Mouse (Mus musculus): Measurements from ENCODE around the gene Slc39a11. TPM values are rescaled to one million over a fixed set of nuclear protein-coding genes. Genes with fewer than 3 reads are reported as not detected.
A peak's percentile ranks its signal among the peaks of the same experiment; 100 is the strongest.

Gene Slc39a11
- polyA plus RNA-seq, 1 experiment from 2014 or later = 15.1 TPM

- no peak overlapping the region for H3K4me3 ChIP-seq (ENCODE audit: low read depth, low read length)
- DNase-seq (ENCODE audit: low spot score) (no peak), ATAC-seq (no peak)
- TF ChIP-seq CTCF (IDR thresholded peaks at IDR 0.05) (no peak), EP300 (IDR thresholded peaks at IDR 0.05) (no peak)
- 80% methylated on average over 10 of the region's 10 CpGs for WGBS
- no peaks in the 10 kb centered on the region for H3K4me1 ChIP-seq (ENCODE audit: insufficient read depth, low read depth, low read length)
- H3K9me3 ChIP-seq (ENCODE audit: low read length) = no peaks in the 10 kb centered on the region
- no peaks in the 10 kb centered on the region for H3K36me3 ChIP-seq (ENCODE audit: insufficient read depth, low read length)
- no peak overlapping the region for H3K9ac ChIP-seq (replicated peaks; ENCODE audit: low read depth)
- H3K27me3 ChIP-seq (replicated peaks; ENCODE audit: insufficient read depth, low read length) = no peaks in the 10 kb centered on the region
- no peak overlapping the region for H3K27ac ChIP-seq (ENCODE audit: low read length)
- no peak overlapping the region for H3K4me2 ChIP-seq (replicated peaks; ENCODE audit: low read depth, low read length)
These were observed 133.7 kb downstream of the Slc39a11 start for GRCm38 (mm10) chr11:113516156-113516555.

- Histone ChIP-seq H3K4me3 (ENCODE audit: low read depth, low read length) (no peak overlapping the region), H3K4me1 (ENCODE audit: insufficient read depth, low read depth, low read length) (no peaks in the 10 kb centered on the region), H3K27me3 (replicated peaks; ENCODE audit: insufficient read depth, low read length) (no peaks in the 10 kb centered on the region), H3K9me3 (ENCODE audit: low read length) (no peaks in the 10 kb centered on the region), H3K36me3 (ENCODE audit: insufficient read depth, low read length) (no peaks in the 10 kb centered on the region), H3K9ac (replicated peaks; ENCODE audit: low read depth) (no peak overlapping the region), H3K4me2 (replicated peaks; ENCODE audit: low read depth, low read length) (no peak overlapping the region), H3K27ac (ENCODE audit: low read length) (no peak overlapping the region)
- ATAC-seq = no peak
- DNase-seq (ENCODE audit: low spot score) = no peak
- 74% methylated on average over 10 of the region's 10 CpGs for WGBS
- TF ChIP-seq CTCF (IDR thresholded peaks at IDR 0.05) (no peak), EP300 (IDR thresholded peaks at IDR 0.05) (no peak)
These were observed 136.9 kb downstream of the Slc39a11 start for GRCm38 (mm10) chr11:113512976-113513375.

- no peaks in the 10 kb centered on the region for H3K9me3 ChIP-seq (ENCODE audit: low read length)
- H3K4me1 ChIP-seq (ENCODE audit: insufficient read depth, low read depth, low read length) = no peaks in the 10 kb centered on the region
- 91% methylated on average over 7 of the region's 7 CpGs for WGBS
- ATAC-seq = no peak
- H3K9ac ChIP-seq (replicated peaks; ENCODE audit: low read depth) = no peak overlapping the region
- no peak overlapping the region for H3K4me3 ChIP-seq (ENCODE audit: low read depth, low read length)
- no peaks in the 10 kb centered on the region for H3K27me3 ChIP-seq (replicated peaks; ENCODE audit: insufficient read depth, low read length)
- no peak overlapping the region for H3K4me2 ChIP-seq (replicated peaks; ENCODE audit: low read depth, low read length)
- H3K36me3 ChIP-seq (ENCODE audit: insufficient read depth, low read length) = no peaks in the 10 kb centered on the region
- no peak overlapping the region for H3K27ac ChIP-seq (ENCODE audit: low read length)
- no peak for DNase-seq (ENCODE audit: low spot score)
- TF ChIP-seq EP300 (IDR thresholded peaks at IDR 0.05) = no peak
These were observed 137.7 kb downstream of the Slc39a11 start for GRCm38 (mm10) chr11:113512150-113512549.

DNA sequence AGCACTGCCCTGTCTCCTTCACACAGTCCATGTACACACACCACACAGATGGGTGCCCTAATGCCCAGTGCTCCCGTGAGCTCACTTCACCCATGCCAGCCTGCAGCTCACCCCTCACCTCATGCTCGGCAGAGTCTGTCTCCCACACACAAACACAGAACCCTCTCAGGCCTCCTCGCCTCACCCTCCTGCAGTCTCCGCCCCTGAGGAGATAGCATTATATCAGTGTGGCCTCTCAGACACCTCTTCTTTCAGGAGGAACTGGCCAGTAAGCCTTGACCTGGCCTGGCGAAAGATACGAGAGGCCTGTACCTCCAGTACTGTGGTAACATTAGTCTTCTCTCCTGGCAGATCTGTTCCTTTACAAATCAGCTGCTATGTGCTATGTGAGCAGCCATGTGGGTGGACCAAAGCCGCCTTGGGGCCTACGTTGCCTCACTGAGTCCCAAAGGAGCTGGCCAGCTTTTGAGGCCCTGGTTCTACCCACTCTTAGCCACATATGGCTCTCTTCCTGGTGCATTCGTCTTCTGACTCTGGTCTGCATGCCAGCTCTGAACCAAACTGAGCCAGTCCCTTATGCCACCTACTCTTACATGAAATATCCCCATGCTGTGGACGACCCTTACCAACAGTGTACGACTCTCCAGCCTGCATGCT, 138.8 kb downstream of the Slc39a11 start:
- no peak overlapping the region for H3K27ac ChIP-seq (ENCODE audit: low read length)
- no peak overlapping the region for H3K4me3 ChIP-seq (ENCODE audit: low read depth, low read length)
- 80% methylated on average over 11 of the region's 11 CpGs for WGBS
- no peak overlapping the region for H3K9ac ChIP-seq (replicated peaks; ENCODE audit: low read depth)
- TF ChIP-seq EP300 (IDR thresholded peaks at IDR 0.05) = no peak
- TF ChIP-seq CTCF (IDR thresholded peaks at IDR 0.05) = no peak
- H3K4me1 ChIP-seq (ENCODE audit: insufficient read depth, low read depth, low read length) = no peaks in the 10 kb centered on the region
- no peaks in the 10 kb centered on the region for H3K9me3 ChIP-seq (ENCODE audit: low read length)
- DNase-seq (ENCODE audit: low spot score) (no peak), ATAC-seq (no peak)
- no peak overlapping the region for H3K4me2 ChIP-seq (replicated peaks; ENCODE audit: low read depth, low read length)
- H3K36me3 ChIP-seq (ENCODE audit: insufficient read depth, low read length) = no peaks in the 10 kb centered on the region
- no peaks in the 10 kb centered on the region for H3K27me3 ChIP-seq (replicated peaks; ENCODE audit: insufficient read depth, low read length)

- Histone ChIP-seq H3K4me3 (ENCODE audit: low read depth, low read length) (no peak overlapping the region), H3K9me3 (ENCODE audit: low read length) (no peaks in the 10 kb centered on the region), H3K4me1 (ENCODE audit: insufficient read depth, low read depth, low read length) (no peaks in the 10 kb centered on the region), H3K27me3 (replicated peaks; ENCODE audit: insufficient read depth, low read length) (no peaks in the 10 kb centered on the region), H3K36me3 (ENCODE audit: insufficient read depth, low read length) (no peaks in the 10 kb centered on the region), H3K9ac (replicated peaks; ENCODE audit: low read depth) (no peak overlapping the region), H3K4me2 (replicated peaks; ENCODE audit: low read depth, low read length) (no peak overlapping the region), H3K27ac (ENCODE audit: low read length) (no peak overlapping the region)
- WGBS = 64% methylated on average over 7 of the region's 7 CpGs
- DNase-seq (ENCODE audit: low spot score) (no peak), ATAC-seq (no peak)
- TF ChIP-seq EP300 (IDR thresholded peaks at IDR 0.05) (no peak), CTCF (IDR thresholded peaks at IDR 0.05) (no peak)
These were observed 139.6 kb downstream of the Slc39a11 start for GRCm38 (mm10) chr11:113510249-113510648.

GRCm38 (mm10) chr11:113507716-113508480, 142.0 kb downstream of the Slc39a11 start:
- H3K27ac ChIP-seq (ENCODE audit: low read length) = no peak overlapping the region
- DNase-seq (ENCODE audit: low spot score) = peak; percentile 42

More at GRCm38 (mm10) chr11:113507716-113508480, 142.0 kb downstream of the Slc39a11 start:
- no peak overlapping the region for H3K9ac ChIP-seq (replicated peaks; ENCODE audit: low read depth)
- no peaks in the 10 kb centered on the region for H3K9me3 ChIP-seq (ENCODE audit: low read length)
- 56% methylated on average over 11 of the region's 11 CpGs for WGBS
- H3K4me2 ChIP-seq (replicated peaks; ENCODE audit: low read depth, low read length) = 0 out of 2 replicates have a peak overlapping the region, but pooled peaks have one; percentile 1
- no peak overlapping the region for H3K4me3 ChIP-seq (ENCODE audit: low read depth, low read length)
- H3K27me3 ChIP-seq (replicated peaks; ENCODE audit: insufficient read depth, low read length) = no peaks in the 10 kb centered on the region
- peak; percentile 23; the same call in 1 of the 2 replicates for ATAC-seq
- no peaks in the 10 kb centered on the region for H3K4me1 ChIP-seq (ENCODE audit: insufficient read depth, low read depth, low read length)
- TF ChIP-seq CTCF (IDR thresholded peaks at IDR 0.05) (no peak), EP300 (IDR thresholded peaks at IDR 0.05) (no peak)
- H3K36me3 ChIP-seq (ENCODE audit: insufficient read depth, low read length) = no peaks in the 10 kb centered on the region

All from lung, postnatal 0 days (tissue).